Mouse (Mus musculus): ENCODE data around the gene Olfr13.
"Not testable (repeated sequence)": the region's sequence is repeated elsewhere in the genome, so short reads cannot be mapped to it uniquely, and the experiment has no call there.

The Olfr13 gene

GRCm38 (mm10) chr6:43171840-43172239 lies at the start of gene Olfr13:
TSS of gene Olfr13 (plus strand) at chr6:43172140.
- DNase-seq (ENCODE audit: low read depth, low spot score) = no peak

- DNase-seq (ENCODE audit: low read depth, low spot score) = not testable (repeated sequence)
Measured at GRCm38 (mm10) chr6:43146267-43146666, 25.7 kb upstream of the Olfr13 start, which contains the start of gene Olfr237-ps1. TSS of gene Olfr237-ps1 (plus strand) at chr6:43146567.

GRCm38 (mm10) chr6:43159502-43159901 lies 12.4 kb upstream of the Olfr13 start:
- no peak for DNase-seq (ENCODE audit: low read depth, low spot score)

- DNase-seq (ENCODE audit: low read depth, low spot score) = no peak
Measured at GRCm38 (mm10) chr6:43162982-43163381, 9.0 kb upstream of the Olfr13 start, which contains the start of gene Olfr437. TSS of gene Olfr437 (plus strand) at chr6:43163282.

- DNase-seq (ENCODE audit: low read depth, low spot score) = no peak
Measured at GRCm38 (mm10) chr6:43167246-43167645, 4.7 kb upstream of the Olfr13 start.

- DNase-seq (ENCODE audit: low read depth, low spot score) = no peak
Measured at GRCm38 (mm10) chr6:43178129-43178528, 6.2 kb downstream of the Olfr13 start.

- DNase-seq (ENCODE audit: low read depth, low spot score) = no peak
Measured at GRCm38 (mm10) chr6:43178584-43179501, 6.9 kb downstream of the Olfr13 start.

GRCm38 (mm10) chr6:43190986-43191385 lies 19.0 kb downstream of the Olfr13 start:
- no peak for DNase-seq (ENCODE audit: low read depth, low spot score)

- DNase-seq (ENCODE audit: low read depth, low spot score) = no peak
Measured at GRCm38 (mm10) chr6:43196781-43197180, 24.8 kb downstream of the Olfr13 start, which contains the start of gene Olfr435. TSS of gene Olfr435 (plus strand) at chr6:43197146.

- no peak for DNase-seq (ENCODE audit: low read depth, low spot score)
Measured at GRCm38 (mm10) chr6:43198094-43198493, 26.2 kb downstream of the Olfr13 start.

- no peak for DNase-seq (ENCODE audit: low read depth, low spot score)
Measured at GRCm38 (mm10) chr6:43202786-43203185, 30.8 kb downstream of the Olfr13 start.

GRCm38 (mm10) chr6:43205355-43205754 lies 33.4 kb downstream of the Olfr13 start:
- DNase-seq (ENCODE audit: low read depth, low spot score) = no peak

- not testable (repeated sequence) for DNase-seq (ENCODE audit: low read depth, low spot score)
Measured at GRCm38 (mm10) chr6:43212873-43213272, 40.9 kb downstream of the Olfr13 start, which contains the start of gene Olfr434. TSS of gene Olfr434 (plus strand) at chr6:43213021.

All from embryo, embryonic 11.5 days (tissue).